Mouse (Mus musculus) cerebellum, adult 2 months (tissue): ENCODE measurements around the gene Arl6ip5.

Experiments used
- CTCF ChIP-seq: fragments of 200-500 bp; IDR thresholded peaks from 2 replicates; pipeline ENCODE4 v1.5.1; 2011; ENCODE audit warnings: low read depth, mild to moderate bottlenecking, control low read depth, low read length, moderate library complexity, borderline replicate concordance; ENCODE audit not compliant: insufficient read depth
- POLR2A ChIP-seq: fragments of 200-500 bp; IDR thresholded peaks from 2 replicates; pipeline ENCODE4 v1.6.1; 2011; ENCODE audit warnings: low read length, control low read depth, borderline replicate concordance; ENCODE audit not compliant: insufficient read depth

- TF ChIP-seq CTCF (no peak), POLR2A (no peak)
Measured at GRCm38 (mm10) chr6:97242522-97242921, 32.0 kb downstream of the Arl6ip5 start.
